ENCODE assay signal across 26 mouse cellular contexts in genomic region chr3:45577035-45577434, GRCm38 (mm10).
DNase-seq lines count a peak whose midpoint lies in the region; ATAC-seq and TF ChIP-seq lines count a peak whose summit lies in the region.
"Had no signal": no experiment of that assay in that cellular context is flagged by ENCODE, and none has a peak within 500 bp of the region (broad histone marks: within the 10 kb centered on the region; RNA-seq: fewer than 3 reads in every experiment).

No protein-coding gene starts in this region.

- intact Hi-C loops in left cerebral cortex, adult 2 months (cut with DNase I): no loop called here

- H3K27me3 ChIP-seq in lung, embryonic 16.5 days (ENCODE audit: control insufficient read depth, insufficient read depth, low read depth, low read length): no peaks in the 10 kb centered on the region
- H3K27me3 ChIP-seq: embryonic facial prominence, embryonic 12.5 days; embryonic facial prominence, embryonic 15.5 days; heart, embryonic 12.5 days; heart, embryonic 15.5 days; hindbrain, embryonic 13.5 days had no signal

- 0 out of 2 replicates have a peak, but pooled peaks cover 2% of the 10 kb centered on the region for H3K4me1 ChIP-seq in lung, embryonic 16.5 days (replicated peaks; ENCODE audit: control insufficient read depth, insufficient read depth, low read length)
- H3K4me1 ChIP-seq in lung, adult 2 months (ENCODE audit: control insufficient read depth, insufficient read depth, low read length): no peaks in the 10 kb centered on the region
- H3K4me1 ChIP-seq: embryonic facial prominence, embryonic 12.5 days; embryonic facial prominence, embryonic 15.5 days; heart, embryonic 12.5 days; heart, embryonic 15.5 days; hindbrain, embryonic 10.5 days; hindbrain, embryonic 13.5 days had no signal

- DNase-seq in lung, adult 2 months: no peak
- DNase-seq in 416B (ENCODE audit: low read depth): peak; percentile 54
- DNase-seq in brain, adult 2 months (ENCODE audit: low read depth, low spot score): peak; percentile 3
- no peak for DNase-seq in yolk sac, embryonic 10.5 days (ENCODE audit: low spot score)
- no peak for DNase-seq in left cerebral cortex, adult 2 months (ENCODE audit: extremely low spot score in 1 of 2, low spot score in 2 of 2)
- DNase-seq: adrenal gland, postnatal 10 days; adrenal gland, postnatal 36 days; cerebellum, adult 11 months; cerebellum, adult 2 months; cerebellum, adult 9-11 months; cerebellum, postnatal 25 days; forebrain, postnatal 0 days; gastrocnemius, postnatal 25 days; heart, adult 18-20 months; heart, postnatal 10 days; heart, postnatal 36 days had no signal

- no peaks in the 10 kb centered on the region for H3K36me3 ChIP-seq in lung, embryonic 16.5 days (ENCODE audit: control insufficient read depth, insufficient read depth, low read length)
- H3K36me3 ChIP-seq: embryonic facial prominence, embryonic 12.5 days; embryonic facial prominence, embryonic 15.5 days; heart, embryonic 12.5 days; heart, embryonic 15.5 days; hindbrain, embryonic 10.5 days; hindbrain, embryonic 13.5 days had no signal

- no peaks in the 10 kb centered on the region for H3K9me3 ChIP-seq in lung, embryonic 16.5 days (ENCODE audit: control insufficient read depth, low read length)
- H3K9me3 ChIP-seq: embryonic facial prominence, embryonic 12.5 days; embryonic facial prominence, embryonic 15.5 days; heart, embryonic 12.5 days; heart, embryonic 15.5 days; hindbrain, embryonic 10.5 days; hindbrain, embryonic 13.5 days had no signal

- no peak overlapping the region for H3K9ac ChIP-seq in lung, embryonic 16.5 days (ENCODE audit: low read length)
- H3K9ac ChIP-seq: embryonic facial prominence, embryonic 12.5 days; embryonic facial prominence, embryonic 15.5 days; forebrain, postnatal 0 days; heart, embryonic 12.5 days; heart, embryonic 15.5 days; hindbrain, embryonic 13.5 days had no signal

- peak; percentile 86 for ATAC-seq in lung, embryonic 16.5 days (ENCODE audit: low read depth)
- ATAC-seq: activated CD4-positive, CD25-positive, alpha-beta regulatory T cell, adult 4 months; forebrain, embryonic 14.5 days; forebrain, postnatal 0 days; hindbrain, embryonic 16.5 days had no signal

- no peak for TF ChIP-seq CTCF in lung, adult 2 months (IDR thresholded peaks at IDR 0.05; ENCODE audit: insufficient read depth, low read length)
- TF ChIP-seq CTCF in left cerebral cortex, adult 2 months (IDR thresholded peaks at IDR 0.05): no peak

- 41% methylated on average over 1 of the region's 1 CpGs for WGBS in lung, embryonic 16.5 days
- WGBS in lung, adult 2 months: 49% methylated on average over 1 of the region's 1 CpGs

- H3K4me3 ChIP-seq in lung, embryonic 16.5 days (ENCODE audit: low read length): no peak overlapping the region
- H3K4me3 ChIP-seq in lung, adult 2 months (replicated peaks; ENCODE audit: extremely low read depth, low read depth, low read length): no peak overlapping the region
- H3K4me3 ChIP-seq in left cerebral cortex, adult 2 months: no peak overlapping the region
- H3K4me3 ChIP-seq: embryonic facial prominence, embryonic 12.5 days; embryonic facial prominence, embryonic 15.5 days; heart, embryonic 12.5 days; heart, embryonic 15.5 days; hindbrain, embryonic 10.5 days; hindbrain, embryonic 13.5 days had no signal

- no peak overlapping the region for H3K27ac ChIP-seq in lung, embryonic 16.5 days (ENCODE audit: low read length)
- H3K27ac ChIP-seq in left cerebral cortex, adult 2 months: no peak overlapping the region
- H3K27ac ChIP-seq: embryonic facial prominence, embryonic 12.5 days; embryonic facial prominence, embryonic 15.5 days; heart, embryonic 15.5 days; hindbrain, embryonic 10.5 days; hindbrain, embryonic 13.5 days had no signal

- no peak overlapping the region for H3K4me2 ChIP-seq in lung, embryonic 16.5 days (ENCODE audit: low read depth, low read length)
- H3K4me2 ChIP-seq: embryonic facial prominence, embryonic 12.5 days; embryonic facial prominence, embryonic 15.5 days; heart, embryonic 12.5 days; heart, embryonic 15.5 days; hindbrain, embryonic 13.5 days had no signal

- TF ChIP-seq POLR2A in lung, adult 2 months (IDR thresholded peaks at IDR 0.05; ENCODE audit: borderline replicate concordance, extremely low read depth, low read depth, low read length): no peak

Comparison
In these comparisons a context has a peak if more than half of its experiments do, and no peak if none do; other contexts are left out.
1. DNase-seq: peak in 416B (single experiment) and brain, adult 2 months (single experiment); none in lung, adult 2 months (single experiment), yolk sac, embryonic 10.5 days (single experiment) and left cerebral cortex, adult 2 months (0 of 2).